Mouse (Mus musculus) R1 (cell line): ENCODE measurements at regions not wholly inside any gene's neighbourhood (a gene's known extent, or its start where the extent isn't known, plus 50 kb on each side); places are given as distances from the start of the nearest gene placed in this dataset.

Experiments used
- DNase-seq: peaks from one replicate; pipeline ENCODE4 v3.0.0-alpha.2; 2018; ENCODE audit warnings: low read depth, low spot score

- DNase-seq: peak; percentile 16
Observed at GRCm38 (mm10) chr13:64686178-64686577, 188.6 kb upstream of the Fam240b start.
